Mouse (Mus musculus): ENCODE measurements at regions not wholly inside any gene's neighbourhood (a gene's known extent, or its start where the extent isn't known, plus 50 kb on each side); places are given as distances from the start of the nearest gene placed in this dataset.

DNA sequence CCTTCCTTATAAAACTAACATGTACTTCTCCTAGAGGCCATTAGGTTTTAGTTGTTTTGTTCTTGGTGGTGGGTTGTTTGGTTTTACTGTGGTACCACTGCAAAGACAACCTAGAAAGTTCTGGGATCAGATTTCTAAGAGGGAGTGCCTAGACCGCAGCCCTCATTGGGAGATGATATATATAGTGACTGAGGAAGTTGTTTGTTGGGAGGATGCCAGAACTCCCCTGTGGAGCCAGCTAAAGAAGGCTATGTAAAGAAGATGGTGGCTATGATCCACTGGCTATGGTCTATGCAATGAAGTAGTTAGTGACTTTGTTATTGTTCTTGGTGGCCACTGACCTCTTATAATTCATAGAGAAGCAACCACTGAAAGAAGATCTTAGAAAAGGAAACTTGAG lies 283.8 kb upstream of the Kif2a start:
- no peak for DNase-seq (ENCODE audit: low read depth, low spot score)

- no peak for DNase-seq (ENCODE audit: low read depth, low spot score)
These were observed 282.0 kb upstream of the Kif2a start for GRCm38 (mm10) chr13:107303878-107304277.

DNA sequence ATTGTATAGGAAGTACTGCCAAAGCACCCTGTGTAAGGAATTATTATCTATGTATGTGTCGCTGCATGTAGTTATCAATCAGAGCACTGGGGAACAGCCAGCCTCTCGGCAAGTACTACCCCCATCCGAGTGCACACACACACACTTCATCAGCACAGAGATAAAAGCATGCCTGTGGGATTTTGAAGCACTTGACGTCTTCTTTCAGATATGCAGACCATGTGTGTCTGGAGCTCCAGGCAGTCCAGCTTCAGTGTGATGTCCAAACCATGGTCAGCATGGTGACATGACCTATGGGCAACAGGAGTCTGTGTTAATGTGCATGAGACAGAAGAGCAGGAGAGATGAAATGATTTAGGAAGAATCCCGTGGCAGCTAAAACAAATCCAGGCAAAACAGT lies 281.4 kb upstream of the Kif2a start:
- DNase-seq (ENCODE audit: low read depth, low spot score) = no peak

- no peak for DNase-seq (ENCODE audit: low read depth, low spot score)
These were observed 278.9 kb upstream of the Kif2a start for GRCm38 (mm10) chr13:107300792-107301191.

GRCm38 (mm10) chr13:107264581-107264980 lies 242.7 kb upstream of the Kif2a start:
- no peak for DNase-seq (ENCODE audit: low read depth, low spot score)

GRCm38 (mm10) chr13:107261479-107262050 lies 239.6 kb upstream of the Kif2a start:
- DNase-seq (ENCODE audit: low read depth, low spot score) = no peak

- DNase-seq (ENCODE audit: low read depth, low spot score) = no peak
These were observed 238.3 kb upstream of the Kif2a start for GRCm38 (mm10) chr13:107260274-107260673.

DNA sequence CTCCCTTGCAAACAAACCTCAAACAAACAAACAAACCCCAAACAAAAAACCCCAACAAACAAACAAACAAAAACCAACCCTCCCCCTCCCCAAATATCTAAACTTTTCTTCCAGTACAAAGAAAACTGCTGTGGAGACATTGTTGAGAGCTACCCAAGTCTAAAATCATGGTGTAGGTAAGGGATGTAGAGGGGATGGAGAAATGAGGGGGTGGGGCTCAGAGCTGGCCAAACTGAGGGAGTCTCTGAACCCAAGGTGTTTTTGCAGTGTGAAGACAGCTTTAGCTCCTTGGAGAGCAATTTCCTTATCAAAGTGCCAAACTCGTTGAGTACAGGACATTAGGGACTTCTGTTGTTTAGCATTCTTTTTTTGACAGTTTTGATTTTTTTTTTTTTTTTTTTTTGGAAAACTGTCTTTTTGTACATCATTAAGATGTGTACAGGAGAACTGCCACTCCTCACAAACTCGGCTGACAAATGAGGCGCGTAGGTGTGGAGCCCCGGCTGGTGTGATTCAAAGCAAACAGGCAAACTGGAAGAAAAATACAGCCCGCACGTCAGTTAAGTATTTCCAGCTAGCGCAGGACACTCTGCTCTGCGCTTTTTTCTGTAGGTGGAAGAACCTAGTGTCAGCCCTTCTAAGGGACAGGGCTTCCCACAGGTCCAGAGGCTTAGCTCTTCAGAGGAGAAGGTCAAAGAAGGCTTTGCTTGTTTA lies 226.0 kb upstream of the Kif2a start:
- peak; percentile 31 for DNase-seq (ENCODE audit: low read depth, low spot score)

DNA sequence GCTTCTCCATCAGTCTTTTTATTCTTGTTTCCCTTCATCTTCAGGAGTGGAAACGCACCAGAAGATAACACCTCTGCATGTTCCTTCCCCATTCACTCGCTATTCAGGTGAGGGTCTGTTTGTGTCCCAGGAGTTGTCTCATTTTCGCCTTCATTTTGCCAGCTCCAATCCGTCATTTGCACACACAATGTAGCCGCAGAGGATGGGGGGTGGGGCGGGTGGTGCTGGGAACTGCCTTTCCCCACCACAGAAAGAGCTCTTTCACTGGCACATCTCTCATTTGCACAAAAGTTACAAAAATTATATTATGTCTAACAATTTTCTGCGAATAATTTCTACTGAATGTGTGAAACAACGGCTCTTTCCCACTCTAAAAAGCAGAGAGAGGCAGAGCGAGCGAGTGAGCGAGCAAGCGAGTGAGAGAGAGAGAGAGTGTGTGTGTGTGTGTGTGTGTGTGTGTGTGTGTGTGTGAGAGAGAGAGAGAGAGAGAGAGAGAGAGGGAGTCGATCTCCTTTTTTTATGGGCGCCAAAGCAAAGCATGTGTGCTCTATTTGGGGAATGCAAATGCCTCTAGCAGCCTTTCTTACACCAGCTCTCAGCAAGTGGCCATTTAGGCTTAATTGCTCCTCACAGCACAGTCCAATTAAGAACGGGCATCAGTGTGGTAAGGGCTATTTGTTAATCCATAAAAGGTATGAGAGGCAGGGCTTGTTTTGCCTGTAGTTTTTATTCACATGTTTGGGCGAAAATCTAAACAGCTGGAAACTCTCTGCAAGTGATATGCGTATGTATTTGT lies 225.2 kb upstream of the Kif2a start:
- peak; percentile 65 for DNase-seq (ENCODE audit: low read depth, low spot score)

GRCm38 (mm10) chr13:107244173-107244572 lies 222.2 kb upstream of the Kif2a start:
- no peak for DNase-seq (ENCODE audit: low read depth, low spot score)

- DNase-seq (ENCODE audit: low read depth, low spot score) = no peak
These were observed 217.1 kb upstream of the Kif2a start for GRCm38 (mm10) chr13:107239035-107239387.

GRCm38 (mm10) chr13:107238364-107239034 lies 216.6 kb upstream of the Kif2a start:
- DNase-seq (ENCODE audit: low read depth, low spot score) = no peak

- DNase-seq (ENCODE audit: low read depth, low spot score) = no peak
These were observed 197.5 kb upstream of the Kif2a start for GRCm38 (mm10) chr13:107219456-107219855.

GRCm38 (mm10) chr13:107218351-107218750 lies 196.4 kb upstream of the Kif2a start:
- no peak for DNase-seq (ENCODE audit: low read depth, low spot score)

DNA sequence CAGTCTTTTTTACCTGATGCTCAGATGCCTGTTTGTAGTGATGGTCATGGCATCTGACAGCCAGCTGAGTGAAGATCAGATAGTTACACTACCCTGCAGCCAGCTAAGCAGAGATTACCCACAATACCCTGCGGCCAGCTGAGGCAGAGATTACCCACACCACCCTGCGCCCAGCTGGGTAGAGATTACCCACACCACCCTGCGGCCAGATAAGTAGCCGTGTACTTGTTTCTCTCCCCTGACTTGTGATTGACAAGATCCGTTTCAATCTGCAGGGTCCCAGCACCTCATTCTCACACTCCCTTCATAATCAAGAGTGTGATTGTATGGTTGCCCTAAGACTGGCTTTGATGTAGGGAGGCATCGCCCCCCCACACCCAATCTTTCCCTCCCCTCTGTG lies 195.9 kb upstream of the Kif2a start:
- DNase-seq (ENCODE audit: low read depth, low spot score) = no peak

DNA sequence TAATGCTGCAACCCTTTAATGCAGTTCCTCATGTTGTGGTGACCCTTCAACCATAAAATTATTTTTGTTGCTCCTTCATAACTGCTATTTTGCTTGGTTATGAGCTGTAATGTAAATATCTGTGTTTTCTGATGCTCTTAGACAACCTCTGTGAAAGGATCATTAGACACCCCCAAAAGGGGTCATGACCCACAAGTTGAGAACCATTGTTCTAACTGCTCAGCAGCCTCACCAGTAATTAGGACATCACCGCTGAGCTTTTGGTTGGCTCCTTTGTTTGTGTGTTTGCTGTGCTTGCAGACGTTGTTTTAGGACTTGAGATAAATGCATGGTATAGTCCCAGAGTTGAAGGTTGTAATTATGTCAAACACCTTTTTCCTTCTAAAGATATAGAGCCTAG lies 191.4 kb upstream of the Kif2a start:
- no peak for DNase-seq (ENCODE audit: low read depth, low spot score)

- DNase-seq (ENCODE audit: low read depth, low spot score) = no peak
These were observed 188.8 kb upstream of the Kif2a start for GRCm38 (mm10) chr13:107210676-107211075.

DNA sequence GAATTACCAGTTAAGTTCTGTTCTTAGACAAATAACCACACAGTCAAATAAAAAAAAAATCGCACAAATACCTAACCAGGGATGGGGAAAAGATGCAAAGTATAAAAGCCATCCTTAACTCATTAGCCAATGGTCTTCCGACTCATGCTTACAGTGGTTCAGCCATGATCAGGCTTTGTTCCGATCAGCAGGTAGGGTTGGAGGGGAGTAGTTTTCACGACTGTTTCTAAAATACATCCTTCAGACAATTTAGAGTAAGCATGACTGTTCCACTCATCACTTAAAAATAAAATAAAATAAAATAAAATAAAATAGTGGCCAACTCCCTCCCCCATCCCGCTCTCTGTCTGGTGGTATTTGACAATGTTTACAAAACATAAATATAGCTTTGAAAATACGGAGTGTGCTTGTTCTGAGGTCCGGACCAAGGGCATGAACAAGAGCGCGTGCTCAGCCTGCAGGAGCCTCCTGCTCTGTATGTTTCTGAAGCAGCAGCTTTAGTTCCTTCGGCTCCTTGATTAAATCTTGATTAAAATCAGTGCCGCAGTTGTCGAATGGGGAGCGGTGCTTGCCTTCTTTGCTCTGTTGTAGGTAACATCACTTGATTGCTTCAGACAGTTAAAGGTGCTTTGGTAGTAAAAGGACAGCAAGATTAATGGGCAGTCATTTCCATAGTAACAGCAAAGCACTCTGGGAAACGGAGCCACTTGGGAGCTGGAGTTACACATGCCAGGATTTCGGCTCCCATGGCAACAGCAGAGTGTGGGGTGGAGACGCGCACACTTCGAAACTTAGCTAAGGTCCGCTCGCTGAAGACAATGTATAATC lies 185.6 kb upstream of the Kif2a start:
- DNase-seq (ENCODE audit: low read depth, low spot score) = peak; percentile 52

- no peak for DNase-seq (ENCODE audit: low read depth, low spot score)
These were observed 177.9 kb upstream of the Kif2a start for GRCm38 (mm10) chr13:107199875-107200274.

GRCm38 (mm10) chr13:107193426-107193825 lies 171.5 kb upstream of the Kif2a start:
- no peak for DNase-seq (ENCODE audit: low read depth, low spot score)

DNA sequence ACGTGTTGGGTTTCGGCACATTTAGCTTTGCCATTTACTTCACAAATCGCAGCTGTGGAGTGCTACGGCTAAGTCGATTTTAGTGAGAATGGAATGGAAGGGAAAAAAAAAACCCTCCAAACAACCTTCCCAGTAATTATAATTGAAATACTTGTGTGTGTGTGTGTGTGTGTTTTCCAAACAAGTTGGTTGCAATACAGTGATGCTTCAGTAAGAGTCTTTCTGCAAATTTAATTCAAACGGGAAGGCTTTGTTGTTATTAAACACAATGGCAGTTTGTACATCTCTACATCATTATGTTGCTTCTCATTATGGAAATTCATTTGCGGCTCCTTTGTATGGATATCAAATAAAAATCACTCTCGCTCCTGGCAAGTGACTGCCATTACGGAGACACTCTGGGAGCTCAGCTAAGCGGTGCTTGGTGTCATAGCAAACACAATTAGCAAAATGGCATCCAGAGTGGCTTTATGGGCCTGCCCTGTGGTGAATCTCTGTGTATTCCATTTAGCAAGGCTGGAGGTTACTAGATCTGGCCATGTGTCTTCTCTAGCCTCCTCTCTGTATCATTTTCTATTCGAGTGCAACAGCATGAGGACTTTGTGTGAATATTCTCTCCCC lies 165.4 kb upstream of the Kif2a start:
- no peak for DNase-seq (ENCODE audit: low read depth, low spot score)

All from forelimb bud, embryonic 11.5 days (tissue).